10 mouse cellular contexts compared by ENCODE assay signal in the genomic region with DNA sequence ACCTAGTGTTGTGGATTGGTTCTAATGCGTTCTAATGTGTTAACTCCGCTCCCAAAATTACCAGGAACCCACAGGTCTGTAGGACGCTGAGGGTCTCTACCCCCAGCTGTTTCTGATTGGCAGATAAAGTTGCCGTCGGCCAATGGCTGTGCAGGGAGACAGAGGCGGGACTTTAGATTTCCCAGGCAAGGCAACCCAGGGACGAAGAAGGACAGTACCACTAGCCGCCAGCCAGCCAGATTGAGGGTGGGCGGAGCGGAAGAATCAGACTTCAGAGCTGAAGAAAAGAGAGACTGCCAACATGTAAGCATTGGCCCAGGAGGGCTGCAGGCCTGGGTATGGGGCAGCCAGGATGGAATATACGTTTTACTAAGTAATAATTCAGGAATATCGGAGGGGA. TPM values are rescaled to one million over a fixed set of nuclear protein-coding genes. Genes with fewer than 3 reads are reported as not detected.
DNase-seq lines count a peak whose midpoint lies in the region; ATAC-seq and TF ChIP-seq lines count a peak whose summit lies in the region.
"Had no signal": no experiment of that assay in that cellular context is flagged by ENCODE, and none has a peak within 500 bp of the region (broad histone marks: within the 10 kb centered on the region; RNA-seq: fewer than 3 reads in every experiment).

No protein-coding gene starts in this region.

- H3K36me3 ChIP-seq in heart, embryonic 11.5 days (ENCODE audit: control insufficient read depth, insufficient read depth, low read length) = no peaks in the 10 kb centered on the region
- H3K36me3 ChIP-seq in heart, adult 2 months (ENCODE audit: control insufficient read depth, insufficient read depth, low read length) = no peaks in the 10 kb centered on the region
- no peaks in the 10 kb centered on the region for H3K36me3 ChIP-seq in embryonic facial prominence, embryonic 12.5 days
- no peaks in the 10 kb centered on the region for H3K36me3 ChIP-seq in limb, embryonic 14.5 days (ENCODE audit: control insufficient read depth, insufficient read depth, low read length)
- H3K36me3 ChIP-seq in intestine, postnatal 0 days (ENCODE audit: control insufficient read depth, insufficient read depth) = no peaks in the 10 kb centered on the region

- H3K4me2 ChIP-seq in heart, embryonic 11.5 days = 0 out of 2 replicates have a peak overlapping the region, but pooled peaks have one; percentile 17
- no peak overlapping the region for H3K4me2 ChIP-seq in embryonic facial prominence, embryonic 12.5 days (replicated peaks)
- H3K4me2 ChIP-seq in limb, embryonic 14.5 days (replicated peaks; ENCODE audit: low read depth, low read length, severe bottlenecking) = peak overlapping the region; percentile 13; the same call in 1 of the 2 replicates
- H3K4me2 ChIP-seq in intestine, postnatal 0 days (replicated peaks; ENCODE audit: low read depth) = no peak overlapping the region

- no peak for TF ChIP-seq POLR2A in heart, adult 2 months (IDR thresholded peaks at IDR 0.05; ENCODE audit: insufficient read depth, low read depth, low read length)
- TF ChIP-seq POLR2A in limb, embryonic 14.5 days (IDR thresholded peaks at IDR 0.05; ENCODE audit: borderline replicate concordance, extremely low read depth, insufficient read depth, insufficient read length) = no peak

- H3K9me3 ChIP-seq in heart, embryonic 11.5 days (replicated peaks; ENCODE audit: control insufficient read depth, low read length) = no peaks in the 10 kb centered on the region
- H3K9me3 ChIP-seq in embryonic facial prominence, embryonic 12.5 days = no peaks in the 10 kb centered on the region
- H3K9me3 ChIP-seq in limb, embryonic 14.5 days (ENCODE audit: control insufficient read depth, low read length) = no peaks in the 10 kb centered on the region
- H3K9me3 ChIP-seq in intestine, postnatal 0 days (ENCODE audit: control insufficient read depth) = no peaks in the 10 kb centered on the region

- peak; percentile 39; the same call in 1 of the 2 replicates for ATAC-seq in heart, embryonic 11.5 days (replicated peaks; ENCODE audit: insufficient number of reproducible peaks, low FRiP score, low TSS enrichment)
- ATAC-seq in embryonic facial prominence, embryonic 12.5 days (ENCODE audit: insufficient number of reproducible peaks, insufficient read depth, low FRiP score, low TSS enrichment) = 0 out of 2 replicates have a peak, but pooled peaks have one; percentile 24
- ATAC-seq in limb, embryonic 14.5 days (ENCODE audit: low FRiP score, low read depth) = no peak; the same call in 1 of the 2 replicates
- no peak for ATAC-seq in intestine, postnatal 0 days

- no peak overlapping the region for H3K4me3 ChIP-seq in heart, embryonic 11.5 days (ENCODE audit: low read depth, low read length)
- no peak overlapping the region for H3K4me3 ChIP-seq in heart, adult 2 months
- H3K4me3 ChIP-seq in embryonic facial prominence, embryonic 12.5 days = no peak overlapping the region
- H3K4me3 ChIP-seq in limb, embryonic 14.5 days (replicated peaks; ENCODE audit: low read length) = no peak overlapping the region
- no peak overlapping the region for H3K4me3 ChIP-seq in intestine, postnatal 0 days (ENCODE audit: low read depth, low read length)

- no peak overlapping the region for H3K9ac ChIP-seq in heart, embryonic 11.5 days (ENCODE audit: low read depth, low read length)
- H3K9ac ChIP-seq in heart, adult 2 months (ENCODE audit: low read depth, low read length) = no peak overlapping the region
- no peak overlapping the region for H3K9ac ChIP-seq in embryonic facial prominence, embryonic 12.5 days
- no peak overlapping the region for H3K9ac ChIP-seq in limb, embryonic 14.5 days (ENCODE audit: low read depth, low read length, severe bottlenecking)
- no peak overlapping the region for H3K9ac ChIP-seq in intestine, postnatal 0 days (ENCODE audit: low read depth, low read length)

- no peaks in the 10 kb centered on the region for H3K27me3 ChIP-seq in heart, embryonic 11.5 days (ENCODE audit: control insufficient read depth, insufficient read depth, low read length)
- no peaks in the 10 kb centered on the region for H3K27me3 ChIP-seq in heart, adult 2 months (ENCODE audit: control insufficient read depth, insufficient read depth, low read length)
- no peaks in the 10 kb centered on the region for H3K27me3 ChIP-seq in embryonic facial prominence, embryonic 12.5 days
- H3K27me3 ChIP-seq in limb, embryonic 14.5 days (ENCODE audit: control insufficient read depth, insufficient read depth, low read length) = no peaks in the 10 kb centered on the region
- H3K27me3 ChIP-seq in intestine, postnatal 0 days (replicated peaks; ENCODE audit: control insufficient read depth, insufficient read depth, low read length) = no peaks in the 10 kb centered on the region
- H3K27me3 ChIP-seq: CH12.LX had no signal

- intact Hi-C loops in heart, adult 2 months (cut with DNase I) = no loop called here

- H3K27ac ChIP-seq in heart, embryonic 11.5 days (ENCODE audit: low read depth, low read length) = no peak overlapping the region
- no peak overlapping the region for H3K27ac ChIP-seq in heart, adult 2 months
- H3K27ac ChIP-seq in embryonic facial prominence, embryonic 12.5 days = no peak overlapping the region
- no peak overlapping the region for H3K27ac ChIP-seq in limb, embryonic 14.5 days (replicated peaks; ENCODE audit: low read depth, low read length)
- no peak overlapping the region for H3K27ac ChIP-seq in intestine, postnatal 0 days (ENCODE audit: low read depth, low read length)

- no peak for DNase-seq in heart, adult 2 months
- DNase-seq in ES-CJ7 (ENCODE audit: low read depth, low spot score) = peak; percentile 49
- DNase-seq in limb, embryonic 14.5 days (ENCODE audit: low spot score) = no peak
- no peak for DNase-seq in layer of hippocampus, postnatal 36 days
- DNase-seq in spleen, postnatal 10 days (ENCODE audit: low spot score in 2 of 2) = no peak
- DNase-seq: gastrocnemius, postnatal 14 days had no signal

- TF ChIP-seq CTCF in heart, adult 2 months (IDR thresholded peaks at IDR 0.05) = no peak
- no peak for TF ChIP-seq CTCF in intestine, postnatal 0 days (IDR thresholded peaks at IDR 0.05; ENCODE audit: low read depth)

- H3K79me2 ChIP-seq in heart, adult 2 months (replicated peaks; ENCODE audit: control insufficient read depth, insufficient read depth, low read length) = no peaks in the 10 kb centered on the region

- H3K4me1 ChIP-seq in heart, embryonic 11.5 days (ENCODE audit: control insufficient read depth, insufficient read depth, low read length) = no peaks in the 10 kb centered on the region
- no peaks in the 10 kb centered on the region for H3K4me1 ChIP-seq in heart, adult 2 months (ENCODE audit: control insufficient read depth, insufficient read depth, low read length)
- H3K4me1 ChIP-seq in embryonic facial prominence, embryonic 12.5 days = peaks cover 7% of the 10 kb centered on the region; the same call in 1 of the 2 replicates
- no peaks in the 10 kb centered on the region for H3K4me1 ChIP-seq in limb, embryonic 14.5 days (ENCODE audit: control insufficient read depth, insufficient read depth, low read length)
- H3K4me1 ChIP-seq in intestine, postnatal 0 days (replicated peaks; ENCODE audit: control insufficient read depth, insufficient read depth, low read length) = no peaks in the 10 kb centered on the region

- WGBS in heart, embryonic 11.5 days (ENCODE audit: insufficient replicate concordance) = 27% methylated on average over 12 of the region's 12 CpGs
- WGBS in heart, adult 2 months = 53% methylated on average over 12 of the region's 12 CpGs
- 28% methylated on average over 12 of the region's 12 CpGs for WGBS in embryonic facial prominence, embryonic 12.5 days
- WGBS in limb, embryonic 14.5 days = 34% methylated on average over 12 of the region's 12 CpGs
- WGBS in intestine, postnatal 0 days = 36% methylated on average over 12 of the region's 12 CpGs

- no peak for TF ChIP-seq EP300 in heart, adult 2 months (IDR thresholded peaks at IDR 0.05; ENCODE audit: insufficient read depth, low read depth, low read length)

RNA-seq across cellular contexts. Expression of gene Sema4d, which starts 14.6 kb away (rescaled TPM):
- polyA plus RNA-seq in heart, embryonic 11.5 days (2014; fragmentation: Nextera tagmentation; extraction: Ambion mirVana) = 11.0 and 13.7 TPM in 2 replicates
- 10 to 100 TPM; 52.2 to 67.6 TPM for total RNA-seq in heart, adult 2 months (2021)
- 51.7 and 52.2 TPM in 2 replicates for polyA plus RNA-seq in heart, adult 2 months (2012; rRNA removed)
- polyA plus RNA-seq in embryonic facial prominence, embryonic 12.5 days (2016; fragmentation: Nextera tagmentation; extraction: Ambion mirVana) = 6.8 and 7.1 TPM in 2 replicates
- polyA plus RNA-seq in limb, embryonic 14.5 days (2012; rRNA removed) = 8.5 and 9.6 TPM in 2 replicates
- 6.8 and 8.0 TPM in 2 replicates for polyA plus RNA-seq in limb, embryonic 14.5 days (2014; fragmentation: Nextera tagmentation; extraction: Ambion mirVana)
- total RNA-seq in layer of hippocampus, postnatal 36 days (2021) = 100 to 1,000 TPM in 1 of 2 experiments, 10 to 100 TPM in 1; 96.5 to 108 TPM
- 3.4 TPM in 2 replicates for polyA plus RNA-seq in intestine, postnatal 0 days (2015; fragmentation: Nextera tagmentation; extraction: Ambion mirVana)

RNA-seq across cellular contexts. Expression of gene Gadd45g, which starts 38.3 kb away (rescaled TPM):
- 45.3 and 48.9 TPM in 2 replicates for polyA plus RNA-seq in heart, embryonic 11.5 days (2014; fragmentation: Nextera tagmentation; extraction: Ambion mirVana)
- 10 to 100 TPM in 1 of 2 experiments, 1 to 10 TPM in 1; 8.2 to 19.0 TPM for total RNA-seq in heart, adult 2 months (2021)
- polyA plus RNA-seq in heart, adult 2 months (2012; rRNA removed) = 19.7 and 24.3 TPM in 2 replicates
- 60.3 TPM in 2 replicates for polyA plus RNA-seq in embryonic facial prominence, embryonic 12.5 days (2016; fragmentation: Nextera tagmentation; extraction: Ambion mirVana)
- polyA plus RNA-seq in limb, embryonic 14.5 days (2012; rRNA removed) = 50.0 and 51.5 TPM in 2 replicates
- polyA plus RNA-seq in limb, embryonic 14.5 days (2014; fragmentation: Nextera tagmentation; extraction: Ambion mirVana) = 38.1 and 43.2 TPM in 2 replicates
- 10 to 100 TPM; 19.9 to 22.3 TPM for total RNA-seq in layer of hippocampus, postnatal 36 days (2021)
- polyA plus RNA-seq in intestine, postnatal 0 days (2015; fragmentation: Nextera tagmentation; extraction: Ambion mirVana) = 28.7 and 32.7 TPM in 2 replicates

Comparison
In these comparisons a context has a peak if more than half of its experiments do, and no peak if none do; other contexts are left out.
1. ATAC-seq: peak in heart, embryonic 11.5 days (single experiment) and embryonic facial prominence, embryonic 12.5 days (single experiment); none in limb, embryonic 14.5 days (single experiment) and intestine, postnatal 0 days (single experiment).
2. H3K4me2 ChIP-seq: peak in heart, embryonic 11.5 days (single experiment) and limb, embryonic 14.5 days (single experiment); none in embryonic facial prominence, embryonic 12.5 days (single experiment) and intestine, postnatal 0 days (single experiment).